Mouse (Mus musculus): ENCODE measurements around the gene Taok1.

- no peak for TF ChIP-seq CTCF (IDR thresholded peaks at IDR 0.05; ENCODE audit: borderline replicate concordance, extremely low read depth, insufficient read depth, insufficient read length)
- no peak for TF ChIP-seq POLR2A (IDR thresholded peaks at IDR 0.05; ENCODE audit: borderline replicate concordance, extremely low read depth, insufficient read depth, insufficient read length, poor library complexity, severe bottlenecking)
These were observed 101.3 kb downstream of the Taok1 start for GRCm38 (mm10) chr11:77506273-77506672.

Data from brain, embryonic 14.5 days (tissue).